Mouse (Mus musculus) ES-E14 (cell line): ENCODE results near the gene Slc13a3.

ENCODE experiments used
- HCFC1 ChIP-seq: IDR thresholded peaks from 2 replicates; pipeline ENCODE4 v1.6.1; 2012; ENCODE audit warnings: low read length, inconsistent platforms, borderline replicate concordance; ENCODE audit not compliant: insufficient read depth
- MAFK ChIP-seq: IDR thresholded peaks from 2 replicates; pipeline ENCODE4 v1.6.1; 2014; ENCODE audit warnings: mild to moderate bottlenecking, low read depth, low read length, inconsistent platforms; ENCODE audit not compliant: insufficient read depth

GRCm38 (mm10) chr2:165496251-165496650, 23.2 kb upstream of the Slc13a3 start:
- no peak for TF ChIP-seq HCFC1
- TF ChIP-seq MAFK = no peak
